Mouse (Mus musculus) cerebellum, adult 11 months (tissue): ENCODE data around the gene Apbb2.

Source experiments
- DNase-seq: peaks from one replicate; pipeline ENCODE4 v3.0.0; 2022

The Apbb2 gene

GRCm38 (mm10) chr5:66600415-66600814 lies 18.2 kb downstream of the Apbb2 start:
- no peak for DNase-seq

DNA sequence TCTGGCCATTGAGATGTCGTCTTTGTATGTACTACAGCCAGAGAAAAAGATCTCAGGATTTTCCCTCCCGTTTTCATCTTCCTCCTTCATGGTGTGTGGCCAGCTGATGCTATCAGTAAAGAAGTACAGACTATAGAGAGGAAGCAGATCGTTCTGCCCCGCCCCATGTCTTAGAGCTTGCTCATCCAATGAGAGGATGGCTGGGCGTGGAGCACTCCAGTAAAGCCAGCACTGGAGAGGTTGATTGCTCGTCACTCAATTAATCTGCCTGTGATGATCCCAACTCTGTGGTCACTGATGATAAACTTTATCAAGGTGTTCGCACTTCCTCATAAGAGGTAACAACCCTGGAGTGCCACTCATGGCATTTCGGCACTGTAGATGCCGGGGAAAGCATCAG lies 18.7 kb downstream of the Apbb2 start:
- no peak for DNase-seq

DNA sequence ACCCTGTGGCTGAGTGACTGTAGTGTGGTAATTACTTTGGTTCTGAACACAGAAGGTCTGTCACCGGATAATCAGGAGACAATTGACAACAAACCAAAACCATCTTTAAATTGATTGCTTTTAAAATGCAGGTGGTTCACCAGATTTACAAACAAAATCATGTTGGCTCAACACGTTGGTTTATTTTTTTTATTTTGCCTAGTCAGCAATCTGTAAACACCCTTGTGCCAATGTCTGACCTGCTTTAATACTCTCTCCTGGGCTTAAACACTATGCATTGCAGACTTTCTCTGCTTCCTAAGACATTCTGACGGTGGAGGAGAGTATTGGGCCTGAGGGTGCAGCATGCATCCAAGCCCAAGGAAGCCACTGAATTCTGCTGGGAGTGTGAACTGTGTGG lies 22.3 kb downstream of the Apbb2 start:
- DNase-seq: no peak

DNA sequence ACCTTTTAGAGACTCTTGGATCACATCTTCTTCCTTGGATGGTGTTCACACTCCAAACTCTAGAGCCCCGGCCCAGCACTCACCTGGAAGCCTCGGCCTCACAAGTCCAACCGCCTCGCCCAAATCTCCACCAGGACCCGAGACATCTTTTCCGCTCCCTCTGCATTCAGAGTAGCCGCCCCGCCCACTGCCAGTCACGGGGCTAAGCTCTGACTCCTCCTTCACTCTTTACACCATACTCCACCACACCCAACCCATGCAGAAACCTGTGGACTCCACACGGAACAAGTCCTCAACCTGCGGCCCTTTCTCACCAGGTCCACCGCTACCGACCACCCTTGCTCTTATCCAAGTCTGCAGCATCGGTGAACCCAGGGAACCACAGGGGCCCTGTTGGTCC lies 23.7 kb downstream of the Apbb2 start:
- no peak for DNase-seq

GRCm38 (mm10) chr5:66586236-66586745 lies 32.3 kb downstream of the Apbb2 start:
- no peak for DNase-seq

DNA sequence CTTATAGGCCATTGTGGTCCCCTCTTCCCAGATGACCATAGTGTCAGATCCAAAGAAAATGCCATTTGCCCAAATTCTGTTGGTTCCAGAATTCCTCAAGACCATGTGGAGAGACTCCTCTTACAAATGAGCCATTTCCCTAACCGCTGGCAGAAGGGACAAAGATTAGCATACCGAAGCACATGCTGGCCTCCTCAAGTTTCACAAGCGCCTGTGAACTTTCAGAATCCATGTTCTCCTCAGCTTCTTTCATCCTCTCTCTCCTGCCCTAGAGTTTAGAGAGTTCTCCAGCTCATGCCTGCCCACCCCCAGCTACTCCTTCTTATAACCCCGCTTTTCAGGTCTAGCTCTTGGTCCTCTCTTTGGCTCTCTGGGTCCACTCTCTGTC lies 35.6 kb downstream of the Apbb2 start:
- DNase-seq: no peak

DNA sequence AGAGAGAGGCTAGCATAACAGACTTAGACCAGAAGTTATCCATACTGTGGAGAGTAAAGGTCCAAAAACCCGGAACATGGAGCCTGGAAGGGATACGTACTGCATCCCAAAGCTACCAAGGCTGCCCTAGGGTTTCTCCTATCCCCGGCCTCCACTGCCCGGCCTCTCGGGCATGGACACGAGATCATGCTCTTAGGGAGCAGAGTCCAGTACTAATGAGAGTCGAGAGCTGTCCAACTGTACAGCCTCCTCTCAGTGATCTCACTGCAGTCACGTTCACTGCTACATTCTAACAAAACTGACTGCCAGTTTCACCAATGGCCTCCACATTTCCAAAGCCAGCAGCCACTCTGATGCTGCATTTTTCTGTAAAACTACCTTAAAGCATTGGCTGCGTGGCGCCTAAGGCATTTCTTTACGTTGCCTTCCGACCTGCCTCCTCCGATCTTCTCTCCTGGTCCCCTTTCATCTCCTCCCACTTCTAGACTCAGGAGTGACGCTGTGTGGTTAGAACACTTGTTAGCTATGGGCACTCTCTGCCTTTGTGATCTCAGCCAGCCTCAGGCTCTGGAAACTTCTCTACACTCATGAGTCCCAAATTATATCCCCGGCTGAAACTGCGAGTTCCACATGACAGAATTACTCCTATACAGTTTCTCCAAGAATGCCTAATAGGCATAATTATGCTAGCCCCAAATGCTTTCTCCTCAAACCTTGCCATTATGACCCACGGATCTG lies 36.1 kb downstream of the Apbb2 start:
- DNase-seq: no peak

- DNase-seq: no peak
Observed at GRCm38 (mm10) chr5:66579066-66579465, 39.5 kb downstream of the Apbb2 start.

GRCm38 (mm10) chr5:66576299-66576698 lies 42.3 kb downstream of the Apbb2 start:
- peak; percentile 24 for DNase-seq

- DNase-seq: no peak
Observed at GRCm38 (mm10) chr5:66575148-66575547, 43.4 kb downstream of the Apbb2 start.

DNA sequence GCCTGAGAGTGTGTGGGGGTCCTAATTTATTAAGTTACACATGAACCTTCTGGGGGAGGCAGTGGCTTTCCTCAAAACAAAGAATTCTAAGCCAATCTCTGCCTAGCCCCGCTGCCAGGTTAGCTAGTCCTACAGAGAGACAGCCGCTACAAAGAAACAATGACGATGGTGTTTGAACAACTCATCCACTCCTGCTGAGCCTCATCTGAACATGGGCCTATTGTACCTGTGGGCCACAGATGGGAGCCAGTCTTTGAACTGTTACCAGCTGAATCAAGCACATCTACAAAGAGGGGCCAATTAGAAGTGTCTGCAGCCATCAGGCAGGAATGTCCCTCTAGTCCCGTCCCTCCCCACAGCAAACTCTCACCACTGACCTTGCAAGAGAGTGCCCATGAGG lies 45.3 kb downstream of the Apbb2 start:
- DNase-seq: no peak

DNA sequence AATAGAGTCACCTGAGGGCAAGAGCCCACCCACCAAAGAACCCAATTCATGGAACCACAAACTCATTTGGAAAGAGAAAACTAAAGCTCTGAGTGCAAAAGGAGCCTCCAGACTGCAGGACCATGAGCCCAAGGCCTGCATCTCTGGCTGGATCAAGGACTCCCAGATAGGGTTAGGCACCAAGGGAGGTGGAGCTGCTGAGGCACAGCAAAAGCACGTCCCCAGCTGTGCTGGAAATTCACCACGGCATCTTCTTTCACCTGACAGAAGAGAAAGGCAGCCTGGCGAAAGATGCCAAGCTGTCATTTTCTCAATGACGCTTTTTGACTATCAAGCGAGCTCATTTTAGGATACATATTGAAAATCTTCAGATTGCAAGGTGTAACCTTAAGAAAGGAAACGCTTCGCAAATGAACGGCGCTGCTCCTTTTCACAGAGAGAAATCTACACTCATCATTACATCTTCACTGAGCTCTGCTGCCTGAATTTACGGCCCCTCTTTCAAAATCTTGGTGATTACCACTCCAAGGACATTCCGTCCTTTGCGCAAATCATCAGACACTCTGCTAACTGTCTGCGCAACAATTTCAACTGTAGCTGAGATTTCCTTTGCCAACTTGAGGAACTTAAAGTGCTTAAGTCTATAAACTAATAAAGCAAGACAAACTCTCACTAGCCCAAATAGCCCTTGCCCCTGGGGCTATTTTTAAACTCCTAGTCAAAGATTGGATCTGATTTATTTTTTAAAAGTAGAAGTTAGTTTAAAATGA lies 46.3 kb downstream of the Apbb2 start:
- DNase-seq: no peak

DNA sequence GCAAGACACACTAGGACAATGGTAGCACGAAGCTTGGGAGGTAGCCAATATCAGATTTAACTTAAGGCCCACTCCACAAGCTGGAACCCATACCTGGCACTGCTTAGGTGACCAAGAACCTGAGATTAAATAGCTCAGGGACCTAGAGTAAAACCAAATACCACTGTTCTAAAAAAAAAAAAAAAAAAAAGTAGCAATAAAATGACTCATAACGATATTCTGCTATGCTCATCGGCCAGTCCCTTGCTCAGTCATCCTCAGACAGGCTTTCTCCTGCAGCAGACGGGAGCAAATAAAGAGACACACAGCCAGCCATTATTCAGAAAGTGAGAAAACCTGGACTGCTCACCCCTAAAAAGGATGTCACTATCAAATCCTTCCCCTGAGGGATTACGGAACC lies 47.9 kb downstream of the Apbb2 start:
- no peak for DNase-seq

- no peak for DNase-seq
Observed at GRCm38 (mm10) chr5:66569141-66569801, 49.3 kb downstream of the Apbb2 start.

DNA sequence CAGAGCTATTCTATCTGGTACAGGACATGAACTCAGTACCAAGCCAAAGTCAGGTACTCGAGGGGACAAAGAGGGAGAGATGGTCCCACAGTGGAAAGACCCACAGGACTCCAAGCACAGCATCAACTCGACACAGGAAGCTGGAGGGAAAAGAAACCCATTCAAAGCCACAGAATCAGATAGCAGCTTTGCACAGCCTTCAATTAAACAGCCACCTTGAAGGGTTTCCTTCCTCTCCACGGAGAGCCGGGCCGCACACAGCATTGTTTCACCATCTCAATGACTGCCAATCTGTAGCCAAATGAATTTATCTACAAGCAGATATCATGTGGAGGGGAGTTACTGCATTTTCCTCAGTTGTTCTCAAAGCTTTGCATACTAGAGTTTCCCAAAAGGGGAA lies 50.6 kb downstream of the Apbb2 start:
- DNase-seq: no peak

- no peak for DNase-seq
Observed at GRCm38 (mm10) chr5:66567424-66567823, 51.2 kb downstream of the Apbb2 start.

DNA sequence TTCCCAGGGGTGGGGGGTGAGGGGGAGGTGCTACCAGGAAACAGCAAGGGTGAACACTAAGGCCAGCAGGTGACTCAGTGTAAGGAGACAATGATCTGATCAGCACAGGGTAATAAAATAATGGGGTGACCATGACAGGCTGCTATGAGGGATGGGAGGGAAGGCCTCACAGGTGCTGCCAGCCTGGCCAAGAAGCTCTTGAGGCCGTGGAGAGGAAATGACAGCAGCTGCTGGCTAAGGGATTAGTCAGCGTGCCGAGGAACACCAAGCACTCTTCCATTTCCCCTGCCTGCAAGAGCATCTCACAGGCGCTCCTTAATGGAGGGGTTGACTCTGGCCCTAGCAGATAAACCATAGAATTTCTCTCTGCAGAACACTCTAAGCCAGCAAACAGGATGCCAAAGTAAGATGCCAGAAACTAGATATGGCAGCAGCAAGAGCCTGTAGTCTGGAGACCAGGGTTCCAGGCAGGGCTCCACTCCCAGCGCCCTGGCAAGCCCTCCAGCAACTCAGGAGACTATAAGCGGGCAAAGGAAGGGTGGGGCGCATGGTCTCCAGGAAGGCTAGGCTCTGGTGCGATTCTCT lies 58.9 kb downstream of the Apbb2 start:
- peak; percentile 61 for DNase-seq

GRCm38 (mm10) chr5:66558094-66558493 lies 60.5 kb downstream of the Apbb2 start:
- no peak for DNase-seq

GRCm38 (mm10) chr5:66553933-66554332 lies 64.7 kb downstream of the Apbb2 start:
- DNase-seq: no peak

- no peak for DNase-seq
Observed at GRCm38 (mm10) chr5:66552246-66552645, 66.3 kb downstream of the Apbb2 start.

DNA sequence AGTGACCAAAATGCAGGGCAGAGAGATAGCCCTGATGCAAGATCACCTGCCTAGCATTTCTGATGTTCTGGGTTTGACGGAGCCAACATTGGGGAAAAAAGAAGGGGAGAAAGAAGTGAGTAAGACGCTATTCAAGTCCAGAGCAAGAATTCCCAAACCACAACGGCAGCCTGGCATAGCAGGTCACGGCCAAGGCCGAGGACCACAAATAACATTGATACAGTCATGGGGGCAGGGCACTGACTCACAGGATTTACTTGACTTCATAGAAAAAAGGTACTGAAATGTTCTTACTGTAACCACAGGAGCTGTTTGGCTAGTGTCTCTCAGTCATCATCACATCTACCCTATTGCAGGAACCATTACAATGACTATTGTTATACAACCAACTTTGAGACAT lies 68.3 kb downstream of the Apbb2 start:
- no peak for DNase-seq

- no peak for DNase-seq
Observed at GRCm38 (mm10) chr5:66549691-66550090, 68.9 kb downstream of the Apbb2 start.

DNA sequence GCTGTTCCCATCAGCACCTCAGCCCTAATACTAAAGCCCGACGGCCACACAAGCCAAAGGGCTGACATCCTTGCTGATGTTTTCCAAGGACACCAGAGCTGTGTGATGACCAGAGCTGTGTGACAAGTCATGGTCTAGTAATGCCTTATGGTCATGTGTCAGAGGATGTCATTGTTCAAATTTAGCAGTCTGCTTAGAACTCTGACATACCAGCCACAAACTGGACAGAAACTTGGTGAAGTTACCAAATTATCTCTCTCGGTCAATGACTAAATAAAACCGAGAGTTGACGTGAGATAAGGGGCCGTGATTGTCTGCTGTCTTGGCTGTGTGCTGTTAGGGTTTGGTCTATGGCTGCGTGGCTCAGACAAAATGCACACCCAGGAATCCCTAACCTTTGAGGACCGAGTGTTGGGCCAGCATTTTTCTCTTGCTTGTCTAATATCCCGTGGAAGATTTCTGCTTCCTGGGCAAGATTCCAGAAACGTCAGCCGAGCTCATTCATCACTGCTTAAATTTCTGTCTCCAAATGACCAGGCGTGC lies 71.5 kb downstream of the Apbb2 start:
- no peak for DNase-seq
